Mouse (Mus musculus) bone marrow macrophage, adult 2 months (primary cell): ENCODE data around the gene Fam83c.

ENCODE experiments used
- CTCF ChIP-seq: IDR thresholded peaks from 2 replicates; pipeline ENCODE4 v1.5.1; 2012; ENCODE audit warnings: low read depth, mild to moderate bottlenecking, low read length, moderate library complexity
- POLR2A ChIP-seq: IDR thresholded peaks from 2 replicates; pipeline ENCODE4 v1.6.1; 2012; ENCODE audit warnings: mild to moderate bottlenecking, low read depth, low read length, borderline replicate concordance

- TF ChIP-seq POLR2A (no peak), CTCF (no peak)
Measured at GRCm38 (mm10) chr2:155816179-155816578, 18.5 kb downstream of the Fam83c start.
